Mouse (Mus musculus): Measurements from ENCODE around the gene Cbx7.

The Cbx7 gene

GRCm38 (mm10) chr15:79970940-79971339 is at the start of gene Cbx7:
TSS of gene Cbx7 (minus strand) at chr15:79971119.
- no peak for DNase-seq (ENCODE audit: inconsistent age in 2 of 2, low spot score in 1 of 2)

- DNase-seq (ENCODE audit: inconsistent age in 2 of 2, low spot score in 1 of 2) = no peak
Observed at GRCm38 (mm10) chr15:80020516-80020915, 49.6 kb upstream of the Cbx7 start.

- DNase-seq (ENCODE audit: inconsistent age in 2 of 2, low spot score in 1 of 2) = no peak
Observed at GRCm38 (mm10) chr15:80019625-80020024, 48.7 kb upstream of the Cbx7 start.

GRCm38 (mm10) chr15:80019220-80019619 is 48.3 kb upstream of the Cbx7 start:
- no peak for DNase-seq (ENCODE audit: inconsistent age in 2 of 2, low spot score in 1 of 2)

GRCm38 (mm10) chr15:80016563-80017301 is 45.8 kb upstream of the Cbx7 start:
- DNase-seq (ENCODE audit: inconsistent age in 2 of 2, low spot score in 1 of 2) = no peak

- peak in 1 of 2 experiments; percentile 55 for DNase-seq (ENCODE audit: inconsistent age in 2 of 2, low spot score in 1 of 2)
Observed at GRCm38 (mm10) chr15:80015211-80015952, 44.5 kb upstream of the Cbx7 start.

GRCm38 (mm10) chr15:80014321-80015210 is 43.6 kb upstream of the Cbx7 start, which contains the start of gene Pdgfb:
TSS of gene Pdgfb (minus strand) at chr15:80014977.
- DNase-seq (ENCODE audit: inconsistent age in 2 of 2, low spot score in 1 of 2) = peak; percentile 89 to 95

- no peak for DNase-seq (ENCODE audit: inconsistent age in 2 of 2, low spot score in 1 of 2)
Observed at GRCm38 (mm10) chr15:80014031-80014320, 43.1 kb upstream of the Cbx7 start.

- DNase-seq (ENCODE audit: inconsistent age in 2 of 2, low spot score in 1 of 2) = peak; percentile 75 to 85
Observed at GRCm38 (mm10) chr15:80013256-80014030, 42.5 kb upstream of the Cbx7 start.

GRCm38 (mm10) chr15:80012527-80013201 is 41.7 kb upstream of the Cbx7 start:
- DNase-seq (ENCODE audit: inconsistent age in 2 of 2, low spot score in 1 of 2) = peak; percentile 72 to 87

- DNase-seq (ENCODE audit: inconsistent age in 2 of 2, low spot score in 1 of 2) = peak; percentile 71 to 84
Observed at GRCm38 (mm10) chr15:80011778-80012526, 41.0 kb upstream of the Cbx7 start.

- DNase-seq (ENCODE audit: inconsistent age in 2 of 2, low spot score in 1 of 2) = no peak
Observed at GRCm38 (mm10) chr15:80011194-80011593, 40.3 kb upstream of the Cbx7 start.

GRCm38 (mm10) chr15:80010182-80010558 is 39.3 kb upstream of the Cbx7 start:
- no peak for DNase-seq (ENCODE audit: inconsistent age in 2 of 2, low spot score in 1 of 2)

GRCm38 (mm10) chr15:80009421-80010181 is 38.7 kb upstream of the Cbx7 start:
- DNase-seq (ENCODE audit: inconsistent age in 2 of 2, low spot score in 1 of 2) = no peak

- DNase-seq (ENCODE audit: inconsistent age in 2 of 2, low spot score in 1 of 2) = no peak
Observed at GRCm38 (mm10) chr15:80008461-80008860, 37.5 kb upstream of the Cbx7 start.

GRCm38 (mm10) chr15:80006156-80006555 is 35.2 kb upstream of the Cbx7 start:
- peak in 1 of 2 experiments; percentile 38 for DNase-seq (ENCODE audit: inconsistent age in 2 of 2, low spot score in 1 of 2)

- DNase-seq (ENCODE audit: inconsistent age in 2 of 2, low spot score in 1 of 2) = peak in 1 of 2 experiments; percentile 34
Observed at GRCm38 (mm10) chr15:80005436-80005835, 34.5 kb upstream of the Cbx7 start.

GRCm38 (mm10) chr15:80004644-80005340 is 33.9 kb upstream of the Cbx7 start:
- DNase-seq (ENCODE audit: inconsistent age in 2 of 2, low spot score in 1 of 2) = peak in 1 of 2 experiments; percentile 59
